Mouse (Mus musculus): Measurements from ENCODE around the gene Olfr430. TPM values are rescaled to one million over a fixed set of nuclear protein-coding genes. Genes with fewer than 3 reads are reported as not detected.

Gene Olfr430
- not detected in 2 replicates for total RNA-seq (2014; fragmentation: Nextera tagmentation)
- total RNA-seq (2017) = not detected in 2 replicates

- no peak for ATAC-seq (replicated peaks; ENCODE audit: poor library complexity, severe bottlenecking)
Measured at GRCm38 (mm10) chr1:174066305-174066704, at the start of gene Olfr430. TSS of gene Olfr430 (plus strand) at chr1:174066605.

- ATAC-seq (replicated peaks; ENCODE audit: poor library complexity, severe bottlenecking) = peak; percentile 40
Measured at GRCm38 (mm10) chr1:174031698-174032097, 34.7 kb upstream of the Olfr430 start, which contains the start of gene Ifi205. TSS of gene Ifi205 (minus strand) at chr1:174031810.

- no peak for ATAC-seq (replicated peaks; ENCODE audit: poor library complexity, severe bottlenecking)
Measured at GRCm38 (mm10) chr1:174035841-174036240, 30.6 kb upstream of the Olfr430 start.

- peak; percentile 18; the same call in 1 of the 2 replicates for ATAC-seq (replicated peaks; ENCODE audit: poor library complexity, severe bottlenecking)
Measured at GRCm38 (mm10) chr1:174038480-174038879, 27.9 kb upstream of the Olfr430 start.

GRCm38 (mm10) chr1:174040523-174041177, 25.8 kb upstream of the Olfr430 start, which contains the start of gene Olfr433:
TSS of gene Olfr433 (plus strand) at chr1:174040705.
- ATAC-seq (replicated peaks; ENCODE audit: poor library complexity, severe bottlenecking) = peak; percentile 73

GRCm38 (mm10) chr1:174042091-174042884, 24.1 kb upstream of the Olfr430 start:
- peak; percentile 71 for ATAC-seq (replicated peaks; ENCODE audit: poor library complexity, severe bottlenecking)

GRCm38 (mm10) chr1:174044431-174044830, 22.0 kb upstream of the Olfr430 start:
- ATAC-seq (replicated peaks; ENCODE audit: poor library complexity, severe bottlenecking) = no peak

- ATAC-seq (replicated peaks; ENCODE audit: poor library complexity, severe bottlenecking) = peak; percentile 75
Measured at GRCm38 (mm10) chr1:174048227-174048626, 18.2 kb upstream of the Olfr430 start.

- no peak for ATAC-seq (replicated peaks; ENCODE audit: poor library complexity, severe bottlenecking)
Measured at GRCm38 (mm10) chr1:174048893-174049292, 17.5 kb upstream of the Olfr430 start, which contains the start of gene Olfr432. TSS of gene Olfr432 (plus strand) at chr1:174049205.

GRCm38 (mm10) chr1:174049357-174049756, 17.0 kb upstream of the Olfr430 start:
- peak; percentile 77 for ATAC-seq (replicated peaks; ENCODE audit: poor library complexity, severe bottlenecking)

- ATAC-seq (replicated peaks; ENCODE audit: poor library complexity, severe bottlenecking) = no peak
Measured at GRCm38 (mm10) chr1:174050532-174050931, 15.9 kb upstream of the Olfr430 start.

- no peak for ATAC-seq (replicated peaks; ENCODE audit: poor library complexity, severe bottlenecking)
Measured at GRCm38 (mm10) chr1:174051515-174051914, 14.9 kb upstream of the Olfr430 start.

- ATAC-seq (replicated peaks; ENCODE audit: poor library complexity, severe bottlenecking) = peak; percentile 44
Measured at GRCm38 (mm10) chr1:174051931-174052536, 14.4 kb upstream of the Olfr430 start.

GRCm38 (mm10) chr1:174052981-174053380, 13.4 kb upstream of the Olfr430 start:
- ATAC-seq (replicated peaks; ENCODE audit: poor library complexity, severe bottlenecking) = peak; percentile 45

GRCm38 (mm10) chr1:174055248-174055647, 11.2 kb upstream of the Olfr430 start:
- ATAC-seq (replicated peaks; ENCODE audit: poor library complexity, severe bottlenecking) = peak; percentile 64

- no peak for ATAC-seq (replicated peaks; ENCODE audit: poor library complexity, severe bottlenecking)
Measured at GRCm38 (mm10) chr1:174084031-174084430, 17.6 kb downstream of the Olfr430 start, which contains the start of gene Olfr429. TSS of gene Olfr429 (plus strand) at chr1:174084331.

- peak; percentile 35; the same call in 1 of the 2 replicates for ATAC-seq (replicated peaks; ENCODE audit: poor library complexity, severe bottlenecking)
Measured at GRCm38 (mm10) chr1:174096591-174096990, 30.2 kb downstream of the Olfr430 start, which contains the start of gene Olfr427. TSS of gene Olfr427 (plus strand) at chr1:174096891.

- ATAC-seq (replicated peaks; ENCODE audit: poor library complexity, severe bottlenecking) = peak; percentile 58
Measured at GRCm38 (mm10) chr1:174103735-174104134, 37.3 kb downstream of the Olfr430 start.

- ATAC-seq (replicated peaks; ENCODE audit: poor library complexity, severe bottlenecking) = no peak
Measured at GRCm38 (mm10) chr1:174121062-174121461, 54.7 kb downstream of the Olfr430 start, which contains the start of gene Olfr231. TSS of gene Olfr231 (minus strand) at chr1:174121162.

All from granulocyte monocyte progenitor cell, adult 5-6 weeks (primary cell).